Mouse (Mus musculus): ENCODE measurements around the gene Frk. TPM values are rescaled to one million over a fixed set of nuclear protein-coding genes. Genes with fewer than 3 reads are reported as not detected.

Frk gene
- polyA plus RNA-seq, 1 experiment from 2014 or later = 1.1 TPM

GRCm38 (mm10) chr10:34507807-34508206, 24.6 kb downstream of the Frk start:
- Histone ChIP-seq H3K27ac (no peak overlapping the region), H3K36me3 (replicated peaks; ENCODE audit: control insufficient read depth, insufficient read depth) (no peaks in the 10 kb centered on the region), H3K9ac (no peak overlapping the region), H3K4me1 (replicated peaks; ENCODE audit: control insufficient read depth, insufficient read depth, low read length) (0 out of 2 replicates have a peak, but pooled peaks cover 4% of the 10 kb centered on the region), H3K4me3 (replicated peaks; ENCODE audit: low read length) (no peak overlapping the region), H3K4me2 (replicated peaks) (no peak overlapping the region), H3K9me3 (ENCODE audit: control insufficient read depth, low read length) (no peaks in the 10 kb centered on the region), H3K27me3 (ENCODE audit: control insufficient read depth, insufficient read depth, low read length) (no peaks in the 10 kb centered on the region)
- 55% methylated on average over 2 of the region's 2 CpGs for whole genome bisulfite sequencing
- ATAC-seq (ENCODE audit: low FRiP score) (no peak), DNase-seq (ENCODE audit: low spot score) (no peak)

- no peak overlapping the region for H3K4me2 ChIP-seq (replicated peaks)
- ATAC-seq (ENCODE audit: low FRiP score) (no peak), DNase-seq (ENCODE audit: low spot score) (no peak)
- WGBS = 69% methylated on average over 1 of the region's 1 CpGs
- no peak overlapping the region for H3K27ac ChIP-seq
- H3K4me1 ChIP-seq (replicated peaks; ENCODE audit: control insufficient read depth, insufficient read depth, low read length) = 0 out of 2 replicates have a peak, but pooled peaks cover 6% of the 10 kb centered on the region
- no peaks in the 10 kb centered on the region for H3K9me3 ChIP-seq (ENCODE audit: control insufficient read depth, low read length)
- no peak overlapping the region for H3K4me3 ChIP-seq (replicated peaks; ENCODE audit: low read length)
- no peaks in the 10 kb centered on the region for H3K27me3 ChIP-seq (ENCODE audit: control insufficient read depth, insufficient read depth, low read length)
- H3K36me3 ChIP-seq (replicated peaks; ENCODE audit: control insufficient read depth, insufficient read depth) = no peaks in the 10 kb centered on the region
- no peak overlapping the region for H3K9ac ChIP-seq
Measured at GRCm38 (mm10) chr10:34508593-34508992, 25.4 kb downstream of the Frk start.

GRCm38 (mm10) chr10:34509256-34509655, 26.1 kb downstream of the Frk start:
- Histone ChIP-seq H3K36me3 (replicated peaks; ENCODE audit: control insufficient read depth, insufficient read depth) (no peaks in the 10 kb centered on the region), H3K9me3 (ENCODE audit: control insufficient read depth, low read length) (no peaks in the 10 kb centered on the region), H3K9ac (no peak overlapping the region), H3K4me3 (replicated peaks; ENCODE audit: low read length) (no peak overlapping the region), H3K4me2 (replicated peaks) (no peak overlapping the region), H3K27me3 (ENCODE audit: control insufficient read depth, insufficient read depth, low read length) (no peaks in the 10 kb centered on the region), H3K4me1 (replicated peaks; ENCODE audit: control insufficient read depth, insufficient read depth, low read length) (0 out of 2 replicates have a peak, but pooled peaks cover 6% of the 10 kb centered on the region), H3K27ac (no peak overlapping the region)
- WGBS = 97% methylated on average over 2 of the region's 2 CpGs
- no peak for DNase-seq (ENCODE audit: low spot score)
- ATAC-seq (ENCODE audit: low FRiP score) = no peak

GRCm38 (mm10) chr10:34511192-34511591, 28.0 kb downstream of the Frk start:
- no peaks in the 10 kb centered on the region for H3K36me3 ChIP-seq (replicated peaks; ENCODE audit: control insufficient read depth, insufficient read depth)
- H3K4me3 ChIP-seq (replicated peaks; ENCODE audit: low read length) = no peak overlapping the region
- 67% methylated on average over 3 of the region's 3 CpGs for WGBS
- no peak overlapping the region for H3K4me2 ChIP-seq (replicated peaks)
- H3K9me3 ChIP-seq (ENCODE audit: control insufficient read depth, low read length) = no peaks in the 10 kb centered on the region
- ATAC-seq (ENCODE audit: low FRiP score) = no peak
- H3K4me1 ChIP-seq (replicated peaks; ENCODE audit: control insufficient read depth, insufficient read depth, low read length) = 0 out of 2 replicates have a peak, but pooled peaks cover 6% of the 10 kb centered on the region
- DNase-seq (ENCODE audit: low spot score) = no peak
- H3K9ac ChIP-seq = no peak overlapping the region
- no peaks in the 10 kb centered on the region for H3K27me3 ChIP-seq (ENCODE audit: control insufficient read depth, insufficient read depth, low read length)
- no peak overlapping the region for H3K27ac ChIP-seq

- Histone ChIP-seq H3K27me3 (ENCODE audit: control insufficient read depth, insufficient read depth, low read length) (no peaks in the 10 kb centered on the region), H3K36me3 (replicated peaks; ENCODE audit: control insufficient read depth, insufficient read depth) (no peaks in the 10 kb centered on the region), H3K4me3 (replicated peaks; ENCODE audit: low read length) (no peak overlapping the region), H3K4me1 (replicated peaks; ENCODE audit: control insufficient read depth, insufficient read depth, low read length) (0 out of 2 replicates have a peak, but pooled peaks cover 6% of the 10 kb centered on the region), H3K27ac (no peak overlapping the region), H3K9me3 (ENCODE audit: control insufficient read depth, low read length) (no peaks in the 10 kb centered on the region), H3K9ac (no peak overlapping the region), H3K4me2 (replicated peaks) (no peak overlapping the region)
- 54% methylated on average over 4 of the region's 4 CpGs for WGBS
- ATAC-seq (ENCODE audit: low FRiP score) (no peak), DNase-seq (ENCODE audit: low spot score) (no peak)
Measured at GRCm38 (mm10) chr10:34512551-34512950, 29.4 kb downstream of the Frk start.

- ATAC-seq (ENCODE audit: low FRiP score) = no peak
- H3K27me3 ChIP-seq (ENCODE audit: control insufficient read depth, insufficient read depth, low read length) = no peaks in the 10 kb centered on the region
Measured at GRCm38 (mm10) chr10:34525598-34525997, 42.4 kb downstream of the Frk start.

GRCm38 (mm10) chr10:34531766-34532165, 48.6 kb downstream of the Frk start:
- H3K27ac ChIP-seq = no peak overlapping the region
- ATAC-seq (ENCODE audit: low FRiP score) (no peak), DNase-seq (ENCODE audit: low spot score) (peak; percentile 19)
- no peak overlapping the region for H3K4me2 ChIP-seq (replicated peaks)
- no peaks in the 10 kb centered on the region for H3K36me3 ChIP-seq (replicated peaks; ENCODE audit: control insufficient read depth, insufficient read depth)
- H3K9ac ChIP-seq = no peak overlapping the region
- WGBS = 48% methylated on average over 1 of the region's 1 CpGs
- no peaks in the 10 kb centered on the region for H3K4me1 ChIP-seq (replicated peaks; ENCODE audit: control insufficient read depth, insufficient read depth, low read length)
- no peaks in the 10 kb centered on the region for H3K9me3 ChIP-seq (ENCODE audit: control insufficient read depth, low read length)
- no peaks in the 10 kb centered on the region for H3K27me3 ChIP-seq (ENCODE audit: control insufficient read depth, insufficient read depth, low read length)
- H3K4me3 ChIP-seq (replicated peaks; ENCODE audit: low read length) = no peak overlapping the region

More at GRCm38 (mm10) chr10:34525598-34525997, 42.4 kb downstream of the Frk start:
- Histone ChIP-seq H3K4me3 (replicated peaks; ENCODE audit: low read length) (no peak overlapping the region), H3K27ac (no peak overlapping the region), H3K9me3 (ENCODE audit: control insufficient read depth, low read length) (no peaks in the 10 kb centered on the region), H3K4me2 (replicated peaks) (no peak overlapping the region), H3K4me1 (replicated peaks; ENCODE audit: control insufficient read depth, insufficient read depth, low read length) (no peaks in the 10 kb centered on the region), H3K9ac (no peak overlapping the region), H3K36me3 (replicated peaks; ENCODE audit: control insufficient read depth, insufficient read depth) (no peaks in the 10 kb centered on the region)
- whole genome bisulfite sequencing = 89% methylated on average over 1 of the region's 1 CpGs
- no peak for DNase-seq (ENCODE audit: low spot score)

GRCm38 (mm10) chr10:34532507-34532906, 49.3 kb downstream of the Frk start:
- no peaks in the 10 kb centered on the region for H3K9me3 ChIP-seq (ENCODE audit: control insufficient read depth, low read length)
- H3K36me3 ChIP-seq (replicated peaks; ENCODE audit: control insufficient read depth, insufficient read depth) = no peaks in the 10 kb centered on the region
- WGBS = 91% methylated on average over 1 of the region's 1 CpGs
- no peak overlapping the region for H3K27ac ChIP-seq
- DNase-seq (ENCODE audit: low spot score) (peak; percentile 18), ATAC-seq (ENCODE audit: low FRiP score) (no peak)
- no peak overlapping the region for H3K4me2 ChIP-seq (replicated peaks)
- H3K4me3 ChIP-seq (replicated peaks; ENCODE audit: low read length) = no peak overlapping the region
- no peak overlapping the region for H3K9ac ChIP-seq
- no peaks in the 10 kb centered on the region for H3K27me3 ChIP-seq (ENCODE audit: control insufficient read depth, insufficient read depth, low read length)
- H3K4me1 ChIP-seq (replicated peaks; ENCODE audit: control insufficient read depth, insufficient read depth, low read length) = no peaks in the 10 kb centered on the region

GRCm38 (mm10) chr10:34540687-34541086, 57.5 kb downstream of the Frk start:
- H3K36me3 ChIP-seq (replicated peaks; ENCODE audit: control insufficient read depth, insufficient read depth) = no peaks in the 10 kb centered on the region
- H3K4me3 ChIP-seq (replicated peaks; ENCODE audit: low read length) = no peak overlapping the region
- 94% methylated on average over 2 of the region's 2 CpGs for WGBS
- H3K4me2 ChIP-seq (replicated peaks) = no peak overlapping the region
- no peaks in the 10 kb centered on the region for H3K9me3 ChIP-seq (ENCODE audit: control insufficient read depth, low read length)
- H3K4me1 ChIP-seq (replicated peaks; ENCODE audit: control insufficient read depth, insufficient read depth, low read length) = no peaks in the 10 kb centered on the region
- DNase-seq (ENCODE audit: low spot score) (no peak), ATAC-seq (ENCODE audit: low FRiP score) (no peak)
- H3K9ac ChIP-seq = no peak overlapping the region
- no peak overlapping the region for H3K27ac ChIP-seq
- H3K27me3 ChIP-seq (ENCODE audit: control insufficient read depth, insufficient read depth, low read length) = no peaks in the 10 kb centered on the region

All from hindbrain, embryonic 14.5 days (tissue).